Mouse (Mus musculus): ENCODE measurements around the gene Gm49395. TPM values are rescaled to one million over a fixed set of nuclear protein-coding genes. Genes with fewer than 3 reads are reported as not detected.

The Gm49395 gene
- polyA plus RNA-seq, 1 experiment from 2014 or later = 15.3 TPM

DNA sequence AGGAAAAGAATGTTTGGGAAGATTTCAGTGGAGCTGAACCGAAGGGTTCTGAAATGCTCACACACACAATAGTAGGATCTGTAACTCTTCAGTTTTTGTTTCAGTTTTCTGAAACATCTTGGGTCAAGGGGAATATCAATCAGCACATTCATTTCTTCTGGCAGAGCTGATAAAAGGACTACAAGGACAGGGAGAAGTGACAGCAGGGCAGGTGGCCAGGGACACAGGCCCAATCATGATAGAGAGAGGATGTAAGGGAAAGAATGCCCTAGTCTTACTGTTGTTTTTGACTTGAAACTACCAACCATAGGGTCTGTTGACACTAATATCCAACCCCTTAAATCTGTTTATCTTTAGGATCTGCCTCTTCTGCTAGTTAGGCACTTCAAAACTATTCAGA, 22.8 kb upstream of the Gm49395 start:
- Histone ChIP-seq H3K9ac (ENCODE audit: low read depth, low read length) (no peak overlapping the region), H3K27ac (no peak overlapping the region), H3K27me3 (ENCODE audit: insufficient read depth, low read length) (no peaks in the 10 kb centered on the region), H3K36me3 (ENCODE audit: insufficient read depth, low read length) (no peaks in the 10 kb centered on the region), H3K4me2 (ENCODE audit: low read length) (no peak overlapping the region), H3K4me3 (replicated peaks; ENCODE audit: low read depth, low read length) (no peak overlapping the region), H3K9me3 (replicated peaks; ENCODE audit: low read length) (no peaks in the 10 kb centered on the region), H3K4me1 (replicated peaks; ENCODE audit: insufficient read depth, low read length) (no peaks in the 10 kb centered on the region)
- TF ChIP-seq CTCF (IDR thresholded peaks at IDR 0.05; ENCODE audit: low read depth) = no peak
- 77% methylated on average over 1 of the region's 1 CpGs for WGBS
- no peak for DNase-seq (ENCODE audit: low spot score)
- ATAC-seq (replicated peaks; ENCODE audit: low FRiP score, low read depth) = no peak

DNA sequence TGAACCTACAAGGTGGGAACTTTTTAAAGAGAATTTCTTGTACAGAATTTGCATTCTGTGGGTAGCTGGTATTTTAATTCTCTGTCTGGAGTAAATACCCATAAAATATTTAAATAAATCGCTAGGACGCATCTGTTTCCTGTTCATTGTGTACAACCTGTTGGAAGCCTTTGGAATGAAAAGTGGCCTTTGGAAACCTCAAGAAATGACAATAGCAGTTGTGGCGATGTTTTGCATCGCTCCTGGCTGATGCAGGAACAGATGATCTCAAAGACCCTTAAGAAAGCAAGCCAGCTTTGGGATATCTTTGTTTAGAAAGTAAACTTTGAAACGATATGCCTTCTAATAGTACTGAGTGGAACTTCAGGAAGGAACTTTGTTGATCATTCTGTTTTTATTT, 17.0 kb upstream of the Gm49395 start:
- Histone ChIP-seq H3K4me2 (ENCODE audit: low read length) (no peak overlapping the region), H3K9me3 (replicated peaks; ENCODE audit: low read length) (no peaks in the 10 kb centered on the region), H3K27me3 (ENCODE audit: insufficient read depth, low read length) (no peaks in the 10 kb centered on the region), H3K9ac (ENCODE audit: low read depth, low read length) (no peak overlapping the region), H3K27ac (no peak overlapping the region), H3K4me1 (replicated peaks; ENCODE audit: insufficient read depth, low read length) (no peaks in the 10 kb centered on the region), H3K4me3 (replicated peaks; ENCODE audit: low read depth, low read length) (no peak overlapping the region), H3K36me3 (ENCODE audit: insufficient read depth, low read length) (no peaks in the 10 kb centered on the region)
- DNase-seq (ENCODE audit: low spot score) = peak; percentile 34
- 63% methylated on average over 5 of the region's 5 CpGs for WGBS
- no peak for TF ChIP-seq CTCF (IDR thresholded peaks at IDR 0.05; ENCODE audit: low read depth)
- ATAC-seq (replicated peaks; ENCODE audit: low FRiP score, low read depth) = no peak

DNA sequence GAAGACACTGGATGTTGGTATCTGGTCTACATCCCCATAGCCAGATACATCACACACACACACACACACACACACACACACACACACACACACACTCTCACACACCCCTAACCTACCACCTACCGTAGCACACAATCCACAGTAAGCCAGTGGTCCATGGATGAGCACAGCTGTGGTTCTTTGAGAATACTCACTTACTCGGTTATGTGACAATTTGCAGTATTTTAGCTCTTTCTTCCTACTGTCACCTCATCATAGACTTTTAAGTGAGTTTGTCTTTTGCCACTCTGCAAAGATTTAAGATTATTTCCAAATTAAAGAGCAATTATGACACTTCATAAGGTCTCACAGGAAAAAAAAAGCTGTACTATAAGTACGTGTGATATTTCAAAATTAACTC, 16.5 kb upstream of the Gm49395 start:
- Histone ChIP-seq H3K4me1 (replicated peaks; ENCODE audit: insufficient read depth, low read length) (no peaks in the 10 kb centered on the region), H3K36me3 (ENCODE audit: insufficient read depth, low read length) (no peaks in the 10 kb centered on the region), H3K27me3 (ENCODE audit: insufficient read depth, low read length) (no peaks in the 10 kb centered on the region), H3K4me2 (ENCODE audit: low read length) (no peak overlapping the region), H3K4me3 (replicated peaks; ENCODE audit: low read depth, low read length) (no peak overlapping the region), H3K27ac (no peak overlapping the region), H3K9me3 (replicated peaks; ENCODE audit: low read length) (no peaks in the 10 kb centered on the region), H3K9ac (ENCODE audit: low read depth, low read length) (no peak overlapping the region)
- DNase-seq (ENCODE audit: low spot score) = no peak
- ATAC-seq (replicated peaks; ENCODE audit: low FRiP score, low read depth) = no peak
- WGBS = 89% methylated on average over 3 of the region's 3 CpGs
- TF ChIP-seq CTCF (IDR thresholded peaks at IDR 0.05; ENCODE audit: low read depth) = no peak

DNA sequence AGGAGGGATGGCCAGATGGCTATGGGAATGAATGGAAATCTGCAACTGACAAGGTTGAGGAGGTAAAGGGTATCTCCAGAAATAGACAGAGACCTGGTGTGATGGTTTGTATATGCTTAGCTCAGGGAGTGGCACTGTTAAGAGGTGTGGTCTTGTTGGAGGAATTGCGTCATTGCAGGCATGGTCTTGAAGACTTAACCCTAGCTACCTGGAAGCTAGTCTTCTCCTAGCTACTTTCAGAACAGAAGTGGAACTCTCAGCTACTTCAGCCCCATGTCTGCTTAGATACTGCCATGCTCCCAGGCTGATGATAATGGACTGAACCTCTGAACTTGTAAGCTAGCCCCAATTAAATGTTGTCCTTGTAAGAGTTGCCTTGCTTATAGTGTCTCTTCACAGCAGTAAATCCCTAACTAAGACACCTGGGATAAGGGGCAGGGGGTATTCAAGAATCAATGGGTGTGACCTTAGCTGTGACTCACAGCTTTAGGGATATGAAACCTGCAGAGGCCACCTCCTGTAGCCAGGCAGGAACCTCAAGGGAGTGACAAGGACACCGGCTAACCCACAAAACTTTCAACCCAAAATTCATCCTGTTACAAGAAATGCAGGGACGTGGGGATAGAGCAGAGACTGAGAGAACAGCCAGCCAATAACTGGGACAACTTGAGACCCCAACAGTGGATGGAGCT, 15.4 kb upstream of the Gm49395 start:
- no peaks in the 10 kb centered on the region for H3K27me3 ChIP-seq (ENCODE audit: insufficient read depth, low read length)
- 89% methylated on average over 3 of the region's 3 CpGs for WGBS
- H3K27ac ChIP-seq = no peak overlapping the region
- no peak overlapping the region for H3K9ac ChIP-seq (ENCODE audit: low read depth, low read length)
- no peak overlapping the region for H3K4me3 ChIP-seq (replicated peaks; ENCODE audit: low read depth, low read length)
- no peak for ATAC-seq (replicated peaks; ENCODE audit: low FRiP score, low read depth)
- H3K4me1 ChIP-seq (replicated peaks; ENCODE audit: insufficient read depth, low read length) = no peaks in the 10 kb centered on the region
- no peak for DNase-seq (ENCODE audit: low spot score)
- H3K36me3 ChIP-seq (ENCODE audit: insufficient read depth, low read length) = no peaks in the 10 kb centered on the region
- H3K4me2 ChIP-seq (ENCODE audit: low read length) = no peak overlapping the region
- H3K9me3 ChIP-seq (replicated peaks; ENCODE audit: low read length) = no peaks in the 10 kb centered on the region
- no peak for TF ChIP-seq CTCF (IDR thresholded peaks at IDR 0.05; ENCODE audit: low read depth)

DNA sequence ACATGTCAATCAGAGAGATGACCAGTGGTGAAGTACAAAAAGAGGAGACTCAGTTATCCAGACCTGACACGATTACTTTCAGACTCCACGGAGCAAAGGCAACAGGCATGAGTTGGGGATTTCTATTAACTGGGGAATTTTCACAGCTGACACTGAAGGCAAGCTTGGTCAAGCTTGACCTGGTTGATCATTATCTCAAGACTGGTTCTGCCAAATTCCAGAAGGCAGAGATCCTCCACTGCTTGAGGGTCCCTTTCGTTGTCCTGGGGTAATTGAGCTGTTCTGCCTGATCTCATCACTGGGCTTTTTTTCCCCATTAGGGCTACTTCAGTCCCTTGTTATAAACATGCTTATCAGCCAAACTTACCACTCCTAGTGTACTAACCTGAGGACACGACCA, 7.9 kb upstream of the Gm49395 start:
- H3K36me3 ChIP-seq (ENCODE audit: insufficient read depth, low read length) = no peaks in the 10 kb centered on the region
- no peak overlapping the region for H3K9ac ChIP-seq (ENCODE audit: low read depth, low read length)
- no peak for TF ChIP-seq CTCF (IDR thresholded peaks at IDR 0.05; ENCODE audit: low read depth)
- ATAC-seq (replicated peaks; ENCODE audit: low FRiP score, low read depth) = peak; percentile 89
- no peaks in the 10 kb centered on the region for H3K4me1 ChIP-seq (replicated peaks; ENCODE audit: insufficient read depth, low read length)
- WGBS = 42% methylated on average over 4 of the region's 4 CpGs
- no peak overlapping the region for H3K4me2 ChIP-seq (ENCODE audit: low read length)
- no peak overlapping the region for H3K4me3 ChIP-seq (replicated peaks; ENCODE audit: low read depth, low read length)
- no peaks in the 10 kb centered on the region for H3K27me3 ChIP-seq (ENCODE audit: insufficient read depth, low read length)
- H3K27ac ChIP-seq = peak overlapping the region; percentile 31
- no peaks in the 10 kb centered on the region for H3K9me3 ChIP-seq (replicated peaks; ENCODE audit: low read length)
- no peak for DNase-seq (ENCODE audit: low spot score)

DNA sequence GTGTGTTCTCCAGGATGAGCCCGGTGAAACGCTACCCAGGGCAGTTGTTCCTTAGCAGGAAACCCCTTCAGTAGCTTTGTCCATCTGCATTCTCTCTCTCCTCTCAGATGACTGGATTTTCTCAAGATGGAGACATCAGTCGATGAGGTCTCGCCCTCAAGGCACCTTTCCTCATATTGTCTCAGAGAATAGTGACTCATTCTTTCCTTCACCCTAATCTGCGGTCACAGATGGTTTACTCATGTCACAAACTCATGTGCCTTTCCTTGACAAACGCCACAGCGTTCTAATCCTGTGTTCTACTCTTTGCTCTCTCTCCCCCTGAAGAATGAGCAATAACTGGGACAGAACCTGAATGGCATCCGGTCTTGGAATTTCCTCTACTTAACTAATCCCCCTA, 5.7 kb upstream of the Gm49395 start:
- Histone ChIP-seq H3K4me3 (replicated peaks; ENCODE audit: low read depth, low read length) (no peak overlapping the region), H3K36me3 (ENCODE audit: insufficient read depth, low read length) (no peaks in the 10 kb centered on the region), H3K9ac (ENCODE audit: low read depth, low read length) (no peak overlapping the region), H3K9me3 (replicated peaks; ENCODE audit: low read length) (no peaks in the 10 kb centered on the region), H3K27ac (no peak overlapping the region), H3K4me2 (ENCODE audit: low read length) (no peak overlapping the region), H3K27me3 (ENCODE audit: insufficient read depth, low read length) (no peaks in the 10 kb centered on the region), H3K4me1 (replicated peaks; ENCODE audit: insufficient read depth, low read length) (no peaks in the 10 kb centered on the region)
- no peak for TF ChIP-seq CTCF (IDR thresholded peaks at IDR 0.05; ENCODE audit: low read depth)
- ATAC-seq (replicated peaks; ENCODE audit: low FRiP score, low read depth) (no peak), DNase-seq (ENCODE audit: low spot score) (no peak)
- 83% methylated on average over 8 of the region's 8 CpGs for WGBS

DNA sequence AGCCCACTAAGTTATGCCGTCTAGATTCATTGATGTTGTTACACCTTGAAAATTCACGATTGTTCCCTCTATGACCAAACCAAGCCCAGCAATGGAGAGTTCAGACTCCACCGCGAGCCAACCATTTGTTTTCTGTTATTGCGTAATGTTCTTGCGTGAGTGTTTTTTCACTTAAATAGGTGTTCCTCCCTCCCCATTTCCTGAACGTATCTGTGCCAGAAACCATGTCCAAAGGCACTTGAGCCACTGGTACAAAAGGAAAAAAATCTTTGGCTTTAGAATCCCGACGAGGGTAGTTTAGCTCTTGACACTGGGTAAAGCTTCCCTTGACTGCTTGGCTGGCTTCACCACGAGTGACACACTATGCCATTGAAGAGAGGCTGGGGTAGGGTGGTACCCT, 4.5 kb upstream of the Gm49395 start:
- Histone ChIP-seq H3K9ac (ENCODE audit: low read depth, low read length) (no peak overlapping the region), H3K27ac (no peak overlapping the region), H3K4me3 (replicated peaks; ENCODE audit: low read depth, low read length) (no peak overlapping the region), H3K4me1 (replicated peaks; ENCODE audit: insufficient read depth, low read length) (no peaks in the 10 kb centered on the region), H3K4me2 (ENCODE audit: low read length) (no peak overlapping the region), H3K36me3 (ENCODE audit: insufficient read depth, low read length) (no peaks in the 10 kb centered on the region), H3K27me3 (ENCODE audit: insufficient read depth, low read length) (no peaks in the 10 kb centered on the region), H3K9me3 (replicated peaks; ENCODE audit: low read length) (no peaks in the 10 kb centered on the region)
- WGBS = 84% methylated on average over 10 of the region's 10 CpGs
- ATAC-seq (replicated peaks; ENCODE audit: low FRiP score, low read depth) (no peak), DNase-seq (ENCODE audit: low spot score) (no peak)
- TF ChIP-seq CTCF (IDR thresholded peaks at IDR 0.05; ENCODE audit: low read depth) = no peak
